Mouse (Mus musculus): Measurements from ENCODE around the gene Gm11084. TPM values are rescaled to one million over a fixed set of nuclear protein-coding genes. Genes with fewer than 3 reads are reported as not detected.

Gm11084 gene
- polyA plus RNA-seq, 3 experiments from 2014 or later = not detected

DNA sequence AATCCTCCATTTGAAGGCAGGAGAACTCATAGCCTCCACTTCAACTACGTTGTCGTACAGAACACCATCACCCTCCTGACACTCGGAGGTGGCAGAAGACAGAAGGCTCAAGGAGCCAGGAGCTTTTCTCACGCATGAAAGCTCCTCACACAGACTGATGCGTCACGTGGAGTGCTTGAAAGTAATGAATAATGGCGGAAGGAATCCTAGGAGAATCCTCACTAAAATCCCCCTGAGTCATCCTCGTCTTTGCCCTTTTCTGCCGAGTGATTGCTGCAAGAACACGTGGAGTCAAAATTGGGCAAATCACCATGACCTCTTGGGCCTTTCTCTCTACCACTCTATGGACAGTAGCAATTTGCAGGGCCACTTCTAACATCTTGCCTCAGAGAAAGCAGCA lies 61.5 kb downstream of the Gm11084 start:
- ATAC-seq = no peak

Other genes with a start within 250 kb of the Gm11084 start
- 10 to 100 TPM; 48.5 to 64.8 (median 62.2) TPM for gene Sp3, start 6.3 kb downstream of the Gm11084 start, polyA plus RNA-seq (2017; shearing (Covaris generic))
- gene Ola1, start 232.2 kb upstream of the Gm11084 start, polyA plus RNA-seq (2017; shearing (Covaris generic)) = 10 to 100 TPM; 68.4 to 91.6 (median 88.3) TPM